Mouse (Mus musculus): Measurements from ENCODE around the gene Fgd3. TPM values are rescaled to one million over a fixed set of nuclear protein-coding genes. Genes with fewer than 3 reads are reported as not detected.

Fgd3 gene
- total and polyA plus RNA-seq, 2 experiments from 2014 or later, result 1.6 to 8.4 TPM

- ATAC-seq (no peak), DNase-seq (ENCODE audit: low spot score) (no peak)
- 69% methylated on average over 2 of the region's 2 CpGs for WGBS
- Histone ChIP-seq H3K9me3 (ENCODE audit: low read length) (no peaks in the 10 kb centered on the region), H3K27me3 (ENCODE audit: insufficient read depth, low read length) (peaks cover 3% of the 10 kb centered on the region), H3K27ac (no peak overlapping the region), H3K9ac (replicated peaks; ENCODE audit: low read length) (no peak overlapping the region), H3K4me1 (ENCODE audit: insufficient read depth, low read length) (no peaks in the 10 kb centered on the region), H3K36me3 (ENCODE audit: insufficient read depth, low read length) (no peaks in the 10 kb centered on the region), H3K4me3 (ENCODE audit: low read length) (no peak overlapping the region), H3K4me2 (ENCODE audit: low read depth, low read length) (no peak overlapping the region)
- TF ChIP-seq CTCF (IDR thresholded peaks at IDR 0.05; ENCODE audit: low read depth), result no peak
These were observed 68.0 kb downstream of the Fgd3 start for GRCm38 (mm10) chr13:49252113-49252512.

GRCm38 (mm10) chr13:49250716-49251517, 69.2 kb downstream of the Fgd3 start:
- WGBS, result 37% methylated on average over 4 of the region's 4 CpGs

GRCm38 (mm10) chr13:49249634-49250033, 70.5 kb downstream of the Fgd3 start:
- Histone ChIP-seq H3K27ac (no peak overlapping the region), H3K36me3 (ENCODE audit: insufficient read depth, low read length) (no peaks in the 10 kb centered on the region), H3K4me3 (ENCODE audit: low read length) (no peak overlapping the region), H3K9ac (replicated peaks; ENCODE audit: low read length) (no peak overlapping the region), H3K4me2 (ENCODE audit: low read depth, low read length) (no peak overlapping the region), H3K27me3 (ENCODE audit: insufficient read depth, low read length) (peaks cover 7% of the 10 kb centered on the region), H3K9me3 (ENCODE audit: low read length) (no peaks in the 10 kb centered on the region), H3K4me1 (ENCODE audit: insufficient read depth, low read length) (no peaks in the 10 kb centered on the region)
- ATAC-seq, result no peak
- whole genome bisulfite sequencing, result 80% methylated on average over 2 of the region's 2 CpGs
- no peak for DNase-seq (ENCODE audit: low spot score)
- TF ChIP-seq CTCF (IDR thresholded peaks at IDR 0.05; ENCODE audit: low read depth), result no peak

More at GRCm38 (mm10) chr13:49250716-49251517, 69.2 kb downstream of the Fgd3 start:
- H3K27me3 ChIP-seq (ENCODE audit: insufficient read depth, low read length), result peaks cover 7% of the 10 kb centered on the region
- no peak overlapping the region for H3K9ac ChIP-seq (replicated peaks; ENCODE audit: low read length)
- no peak overlapping the region for H3K4me3 ChIP-seq (ENCODE audit: low read length)
- no peak overlapping the region for H3K4me2 ChIP-seq (ENCODE audit: low read depth, low read length)
- no peak for TF ChIP-seq CTCF (IDR thresholded peaks at IDR 0.05; ENCODE audit: low read depth)
- H3K4me1 ChIP-seq (ENCODE audit: insufficient read depth, low read length), result no peaks in the 10 kb centered on the region
- H3K36me3 ChIP-seq (ENCODE audit: insufficient read depth, low read length), result no peaks in the 10 kb centered on the region
- H3K27ac ChIP-seq, result no peak overlapping the region
- H3K9me3 ChIP-seq (ENCODE audit: low read length), result no peaks in the 10 kb centered on the region
- DNase-seq (ENCODE audit: low spot score) (no peak), ATAC-seq (no peak)

- no peaks in the 10 kb centered on the region for H3K9me3 ChIP-seq (ENCODE audit: low read length)
- no peak overlapping the region for H3K4me3 ChIP-seq (ENCODE audit: low read length)
- H3K4me2 ChIP-seq (ENCODE audit: low read depth, low read length), result no peak overlapping the region
- DNase-seq (ENCODE audit: low spot score), result no peak
- H3K4me1 ChIP-seq (ENCODE audit: insufficient read depth, low read length), result no peaks in the 10 kb centered on the region
- H3K27me3 ChIP-seq (ENCODE audit: insufficient read depth, low read length), result peaks cover 7% of the 10 kb centered on the region
- no peaks in the 10 kb centered on the region for H3K36me3 ChIP-seq (ENCODE audit: insufficient read depth, low read length)
- no peak for TF ChIP-seq CTCF (IDR thresholded peaks at IDR 0.05; ENCODE audit: low read depth)
- H3K27ac ChIP-seq, result no peak overlapping the region
- 57% methylated on average over 3 of the region's 3 CpGs for WGBS
- no peak overlapping the region for H3K9ac ChIP-seq (replicated peaks; ENCODE audit: low read length)
- ATAC-seq, result no peak
These were observed 71.2 kb downstream of the Fgd3 start for GRCm38 (mm10) chr13:49248923-49249322.

GRCm38 (mm10) chr13:49248467-49248862, 71.6 kb downstream of the Fgd3 start, which contains the start of gene Susd3:
Gene Susd3 (minus strand): TSS chr13:49248706.
- peak; percentile 34; the same call in 1 of the 2 replicates for ATAC-seq
- 16% methylated on average over 8 of the region's 8 CpGs for WGBS
- H3K9me3 ChIP-seq (ENCODE audit: low read length), result no peaks in the 10 kb centered on the region
- DNase-seq (ENCODE audit: low spot score), result no peak
- no peaks in the 10 kb centered on the region for H3K4me1 ChIP-seq (ENCODE audit: insufficient read depth, low read length)
- TF ChIP-seq CTCF (IDR thresholded peaks at IDR 0.05; ENCODE audit: low read depth), result no peak
- no peaks in the 10 kb centered on the region for H3K36me3 ChIP-seq (ENCODE audit: insufficient read depth, low read length)
- no peak within 1 kb of the TSS for H3K9ac ChIP-seq (replicated peaks; ENCODE audit: low read length)
- H3K27me3 ChIP-seq (ENCODE audit: insufficient read depth, low read length), result peaks cover 7% of the 10 kb centered on the region
- no peak within 1 kb of the TSS for H3K27ac ChIP-seq
- peak within 1 kb of the TSS; percentile 51 for H3K4me2 ChIP-seq (ENCODE audit: low read depth, low read length)
- H3K4me3 ChIP-seq (ENCODE audit: low read length), result peak within 1 kb of the TSS; percentile 24

- H3K4me2 ChIP-seq (ENCODE audit: low read depth, low read length), result peak overlapping the region; percentile 51
- DNase-seq (ENCODE audit: low spot score) (peak; percentile 22), ATAC-seq (peak; percentile 35; the same call in 1 of the 2 replicates)
- no peak for TF ChIP-seq CTCF (IDR thresholded peaks at IDR 0.05; ENCODE audit: low read depth)
- H3K9ac ChIP-seq (replicated peaks; ENCODE audit: low read length), result no peak overlapping the region
- no peak overlapping the region for H3K27ac ChIP-seq
- H3K4me3 ChIP-seq (ENCODE audit: low read length), result peak overlapping the region; percentile 24
- 1% methylated on average over 58 of the region's 58 CpGs for WGBS
- no peaks in the 10 kb centered on the region for H3K9me3 ChIP-seq (ENCODE audit: low read length)
- no peaks in the 10 kb centered on the region for H3K4me1 ChIP-seq (ENCODE audit: insufficient read depth, low read length)
- no peaks in the 10 kb centered on the region for H3K36me3 ChIP-seq (ENCODE audit: insufficient read depth, low read length)
- H3K27me3 ChIP-seq (ENCODE audit: insufficient read depth, low read length), result peaks cover 7% of the 10 kb centered on the region
These were observed 72.2 kb downstream of the Fgd3 start for GRCm38 (mm10) chr13:49247740-49248466.

Data from hindbrain, postnatal 0 days (tissue).